In the genomic region with DNA sequence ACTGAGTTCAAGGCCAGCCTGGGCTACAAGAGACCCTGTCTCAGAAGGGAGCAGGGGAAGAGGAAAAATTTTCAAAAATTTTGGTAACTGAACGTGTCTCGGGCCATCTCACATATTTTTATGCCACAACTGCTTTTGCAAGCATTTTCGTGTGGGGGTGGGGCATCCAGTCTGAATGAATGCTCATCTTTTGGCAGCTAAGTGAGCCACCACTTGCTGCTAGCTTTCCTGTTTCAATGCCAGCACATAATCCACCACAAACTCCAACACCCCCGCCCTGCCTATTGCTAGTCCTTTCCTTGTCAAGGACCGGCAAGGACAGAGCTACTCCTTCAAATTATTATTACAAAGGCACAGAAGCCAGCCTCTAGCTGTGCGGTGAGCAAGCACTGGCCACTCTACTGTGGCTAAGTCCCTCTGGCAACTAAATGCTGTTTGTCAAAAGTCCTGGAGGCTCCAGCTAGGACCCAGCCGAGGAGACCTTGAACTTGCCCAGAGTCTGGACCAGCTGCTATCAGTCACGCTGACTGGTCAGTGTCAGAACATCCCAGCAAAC, we compare ENCODE assay signal across 19 mouse cellular contexts.
DNase-seq lines count a peak whose midpoint lies in the region; ATAC-seq and TF ChIP-seq lines count a peak whose summit lies in the region.
"Had no signal": no experiment of that assay in that cellular context is flagged by ENCODE, and none has a peak within 500 bp of the region (broad histone marks: within the 10 kb centered on the region; RNA-seq: fewer than 3 reads in every experiment).

No protein-coding gene starts in this region.

- 0 out of 2 replicates have a peak, but pooled peaks cover 4% of the 10 kb centered on the region for H3K9me3 ChIP-seq in hindbrain, postnatal 0 days (ENCODE audit: low read length)
- peaks cover 25% of the 10 kb centered on the region for H3K9me3 ChIP-seq in hindbrain, embryonic 10.5 days
- H3K9me3 ChIP-seq in intestine, embryonic 15.5 days: peaks cover 9% of the 10 kb centered on the region; the same call in 1 of the 2 replicates
- peaks cover 17% of the 10 kb centered on the region for H3K9me3 ChIP-seq in hindbrain, embryonic 13.5 days
- H3K9me3 ChIP-seq: forebrain, embryonic 15.5 days; G1E; lung, embryonic 15.5 days had no signal

- peak; percentile 55; the same call in 1 of the 2 replicates for ATAC-seq in hindbrain, postnatal 0 days
- ATAC-seq in intestine, embryonic 15.5 days: no peak
- ATAC-seq in hindbrain, embryonic 13.5 days (ENCODE audit: low FRiP score): no peak
- ATAC-seq: forebrain, embryonic 15.5 days had no signal

- 62% methylated on average over 8 of the region's 8 CpGs for WGBS in hindbrain, postnatal 0 days
- WGBS in hindbrain, embryonic 10.5 days: 88% methylated on average over 8 of the region's 8 CpGs
- 79% methylated on average over 8 of the region's 8 CpGs for WGBS in intestine, embryonic 15.5 days
- WGBS in hindbrain, embryonic 13.5 days: 91% methylated on average over 8 of the region's 8 CpGs

- DNase-seq in hindbrain, postnatal 0 days (ENCODE audit: low spot score): peak; percentile 15
- no peak for DNase-seq in hindbrain, embryonic 10.5 days (ENCODE audit: low spot score)
- peak; percentile 42 for DNase-seq in lung, postnatal 14 days
- DNase-seq in lung, postnatal 36 days: no peak
- DNase-seq in adrenal gland, postnatal 25 days: peak; percentile 22
- peak; percentile 22 to 67 for DNase-seq in layer of hippocampus, adult 18-20 months (ENCODE audit: low spot score in 2 of 2)
- DNase-seq: cerebellum, adult 18-20 months; heart, adult 18-20 months; kidney, adult 18-20 months; liver; spleen, adult 18-20 months; thymus, postnatal 25 days had no signal

- no peaks in the 10 kb centered on the region for H3K27me3 ChIP-seq in hindbrain, postnatal 0 days (ENCODE audit: insufficient read depth, low read length)
- H3K27me3 ChIP-seq in hindbrain, embryonic 10.5 days (ENCODE audit: insufficient read depth, poor library complexity, severe bottlenecking): peaks cover 35% of the 10 kb centered on the region
- peaks cover 9% of the 10 kb centered on the region; the same call in 1 of the 2 replicates for H3K27me3 ChIP-seq in intestine, embryonic 15.5 days (replicated peaks)
- H3K27me3 ChIP-seq in hindbrain, embryonic 13.5 days: 0 out of 2 replicates have a peak, but pooled peaks cover 14% of the 10 kb centered on the region
- H3K27me3 ChIP-seq: forebrain, embryonic 15.5 days had no signal

- no peak for TF ChIP-seq CTCF in hindbrain, postnatal 0 days (IDR thresholded peaks at IDR 0.05; ENCODE audit: low read depth)

- H3K4me1 ChIP-seq in hindbrain, postnatal 0 days (ENCODE audit: insufficient read depth, low read length): peaks cover 8% of the 10 kb centered on the region
- H3K4me1 ChIP-seq in hindbrain, embryonic 10.5 days (replicated peaks): peaks cover 10% of the 10 kb centered on the region
- H3K4me1 ChIP-seq in intestine, embryonic 15.5 days (replicated peaks): peaks cover 3% of the 10 kb centered on the region
- H3K4me1 ChIP-seq in hindbrain, embryonic 13.5 days (replicated peaks): peaks cover 12% of the 10 kb centered on the region

- no peak overlapping the region for H3K9ac ChIP-seq in hindbrain, postnatal 0 days (replicated peaks; ENCODE audit: low read length)
- H3K9ac ChIP-seq in intestine, embryonic 15.5 days: no peak overlapping the region
- no peak overlapping the region for H3K9ac ChIP-seq in hindbrain, embryonic 13.5 days
- H3K9ac ChIP-seq: forebrain, embryonic 15.5 days; hindbrain, embryonic 12.5 days; lung, embryonic 15.5 days; midbrain, embryonic 12.5 days had no signal

- no peak overlapping the region for H3K4me3 ChIP-seq in hindbrain, postnatal 0 days (ENCODE audit: low read length)
- no peak overlapping the region for H3K4me3 ChIP-seq in hindbrain, embryonic 10.5 days
- no peak overlapping the region for H3K4me3 ChIP-seq in intestine, embryonic 15.5 days (replicated peaks)
- no peak overlapping the region for H3K4me3 ChIP-seq in hindbrain, embryonic 13.5 days
- H3K4me3 ChIP-seq: forebrain, embryonic 15.5 days; hindbrain, embryonic 12.5 days; lung, embryonic 15.5 days; midbrain, embryonic 12.5 days had no signal

- no peak overlapping the region for H3K4me2 ChIP-seq in hindbrain, postnatal 0 days (ENCODE audit: low read depth, low read length)
- H3K4me2 ChIP-seq in intestine, embryonic 15.5 days (replicated peaks): no peak overlapping the region
- no peak overlapping the region for H3K4me2 ChIP-seq in hindbrain, embryonic 13.5 days
- H3K4me2 ChIP-seq: forebrain, embryonic 15.5 days; hindbrain, embryonic 12.5 days; lung, embryonic 15.5 days; midbrain, embryonic 12.5 days had no signal

- no peaks in the 10 kb centered on the region for H3K36me3 ChIP-seq in hindbrain, postnatal 0 days (ENCODE audit: insufficient read depth, low read length)
- 0 out of 2 replicates have a peak, but pooled peaks cover 3% of the 10 kb centered on the region for H3K36me3 ChIP-seq in hindbrain, embryonic 10.5 days
- H3K36me3 ChIP-seq in intestine, embryonic 15.5 days: no peaks in the 10 kb centered on the region
- H3K36me3 ChIP-seq in hindbrain, embryonic 13.5 days: 0 out of 2 replicates have a peak, but pooled peaks cover 3% of the 10 kb centered on the region
- H3K36me3 ChIP-seq: forebrain, embryonic 15.5 days; G1E; hindbrain, embryonic 12.5 days; lung, embryonic 15.5 days; midbrain, embryonic 12.5 days had no signal

- H3K27ac ChIP-seq in hindbrain, postnatal 0 days: no peak overlapping the region
- H3K27ac ChIP-seq in hindbrain, embryonic 10.5 days: no peak overlapping the region
- no peak overlapping the region for H3K27ac ChIP-seq in intestine, embryonic 15.5 days
- H3K27ac ChIP-seq in hindbrain, embryonic 13.5 days: no peak overlapping the region
- H3K27ac ChIP-seq: forebrain, embryonic 15.5 days; hindbrain, embryonic 12.5 days; lung, embryonic 15.5 days; midbrain, embryonic 12.5 days had no signal

Comparison
In these comparisons a context has a peak if more than half of its experiments do, and no peak if none do; other contexts are left out.
1. DNase-seq: peak in hindbrain, postnatal 0 days (single experiment), lung, postnatal 14 days (single experiment), adrenal gland, postnatal 25 days (single experiment) and layer of hippocampus, adult 18-20 months (2 of 2); none in hindbrain, embryonic 10.5 days (single experiment) and lung, postnatal 36 days (single experiment).